Mouse (Mus musculus): ENCODE results near the gene 4930579F01Rik. TPM values are rescaled to one million over a fixed set of nuclear protein-coding genes. Genes with fewer than 3 reads are reported as not detected.

The 4930579F01Rik gene
- not detected in 2 replicates for polyA plus RNA-seq (2012; rRNA removed)

- H3K27ac ChIP-seq (ENCODE audit: insufficient read depth, low read length) = no peak within 1 kb of the TSS
- peaks cover 2% of the 10 kb centered on the region; the same call in 1 of the 2 replicates for H3K4me1 ChIP-seq (ENCODE audit: control insufficient read depth, insufficient read depth, low read length)
- H3K4me3 ChIP-seq (ENCODE audit: insufficient read depth, low read length) = no peak within 1 kb of the TSS
- no peak for TF ChIP-seq CTCF (IDR thresholded peaks at IDR 0.05; ENCODE audit: extremely low read depth, insufficient read depth, low read length)
- no peak for TF ChIP-seq POLR2A (IDR thresholded peaks at IDR 0.05; ENCODE audit: extremely low read depth, insufficient read depth, low read length)
Measured at GRCm38 (mm10) chr3:138193683-138194302, at the start of gene 4930579F01Rik. Gene 4930579F01Rik (minus strand): TSS chr3:138193825.

GRCm38 (mm10) chr3:138242933-138243332, 49.3 kb upstream of the 4930579F01Rik start:
- Histone ChIP-seq H3K4me3 (ENCODE audit: insufficient read depth, low read length) (no peak overlapping the region), H3K4me1 (ENCODE audit: control insufficient read depth, insufficient read depth, low read length) (no peaks in the 10 kb centered on the region), H3K27ac (ENCODE audit: insufficient read depth, low read length) (no peak overlapping the region)
- no peak for TF ChIP-seq POLR2A (IDR thresholded peaks at IDR 0.05; ENCODE audit: extremely low read depth, insufficient read depth, low read length)
- no peak for TF ChIP-seq CTCF (IDR thresholded peaks at IDR 0.05; ENCODE audit: extremely low read depth, insufficient read depth, low read length)

GRCm38 (mm10) chr3:138242021-138242726, 48.5 kb upstream of the 4930579F01Rik start:
- H3K4me1 ChIP-seq (ENCODE audit: control insufficient read depth, insufficient read depth, low read length) = no peaks in the 10 kb centered on the region
- H3K27ac ChIP-seq (ENCODE audit: insufficient read depth, low read length) = no peak overlapping the region
- no peak for TF ChIP-seq POLR2A (IDR thresholded peaks at IDR 0.05; ENCODE audit: extremely low read depth, insufficient read depth, low read length)
- TF ChIP-seq CTCF (IDR thresholded peaks at IDR 0.05; ENCODE audit: extremely low read depth, insufficient read depth, low read length) = no peak
- H3K4me3 ChIP-seq (ENCODE audit: insufficient read depth, low read length) = no peak overlapping the region

GRCm38 (mm10) chr3:138241371-138241770, 47.7 kb upstream of the 4930579F01Rik start:
- H3K27ac ChIP-seq (ENCODE audit: insufficient read depth, low read length) = no peak overlapping the region
- TF ChIP-seq CTCF (IDR thresholded peaks at IDR 0.05; ENCODE audit: extremely low read depth, insufficient read depth, low read length) (no peak), POLR2A (IDR thresholded peaks at IDR 0.05; ENCODE audit: extremely low read depth, insufficient read depth, low read length) (no peak)
- H3K4me3 ChIP-seq (ENCODE audit: insufficient read depth, low read length) = no peak overlapping the region

GRCm38 (mm10) chr3:138240942-138241341, 47.3 kb upstream of the 4930579F01Rik start:
- no peak for TF ChIP-seq POLR2A (IDR thresholded peaks at IDR 0.05; ENCODE audit: extremely low read depth, insufficient read depth, low read length)
- TF ChIP-seq CTCF (IDR thresholded peaks at IDR 0.05; ENCODE audit: extremely low read depth, insufficient read depth, low read length) = no peak
- no peak overlapping the region for H3K27ac ChIP-seq (ENCODE audit: insufficient read depth, low read length)
- H3K4me1 ChIP-seq (ENCODE audit: control insufficient read depth, insufficient read depth, low read length) = no peaks in the 10 kb centered on the region
- H3K4me3 ChIP-seq (ENCODE audit: insufficient read depth, low read length) = no peak overlapping the region

More at GRCm38 (mm10) chr3:138241371-138241770, 47.7 kb upstream of the 4930579F01Rik start:
- H3K4me1 ChIP-seq (ENCODE audit: control insufficient read depth, insufficient read depth, low read length) = no peaks in the 10 kb centered on the region

- Histone ChIP-seq H3K4me3 (ENCODE audit: insufficient read depth, low read length) (no peak overlapping the region), H3K4me1 (ENCODE audit: control insufficient read depth, insufficient read depth, low read length) (no peaks in the 10 kb centered on the region), H3K27ac (ENCODE audit: insufficient read depth, low read length) (no peak overlapping the region)
- TF ChIP-seq CTCF (IDR thresholded peaks at IDR 0.05; ENCODE audit: extremely low read depth, insufficient read depth, low read length) = no peak
- no peak for TF ChIP-seq POLR2A (IDR thresholded peaks at IDR 0.05; ENCODE audit: extremely low read depth, insufficient read depth, low read length)
Measured at GRCm38 (mm10) chr3:138240411-138240810, 46.8 kb upstream of the 4930579F01Rik start.

GRCm38 (mm10) chr3:138239461-138239860, 45.8 kb upstream of the 4930579F01Rik start:
- H3K27ac ChIP-seq (ENCODE audit: insufficient read depth, low read length) = no peak overlapping the region
- H3K4me3 ChIP-seq (ENCODE audit: insufficient read depth, low read length) = no peak overlapping the region
- TF ChIP-seq POLR2A (IDR thresholded peaks at IDR 0.05; ENCODE audit: extremely low read depth, insufficient read depth, low read length) = no peak
- H3K4me1 ChIP-seq (ENCODE audit: control insufficient read depth, insufficient read depth, low read length) = no peaks in the 10 kb centered on the region

GRCm38 (mm10) chr3:138238046-138238445, 44.4 kb upstream of the 4930579F01Rik start:
- TF ChIP-seq CTCF (IDR thresholded peaks at IDR 0.05; ENCODE audit: extremely low read depth, insufficient read depth, low read length) = no peak
- Histone ChIP-seq H3K27ac (ENCODE audit: insufficient read depth, low read length) (no peak overlapping the region), H3K4me3 (ENCODE audit: insufficient read depth, low read length) (no peak overlapping the region), H3K4me1 (ENCODE audit: control insufficient read depth, insufficient read depth, low read length) (no peaks in the 10 kb centered on the region)

- no peak overlapping the region for H3K4me3 ChIP-seq (ENCODE audit: insufficient read depth, low read length)
- TF ChIP-seq POLR2A (IDR thresholded peaks at IDR 0.05; ENCODE audit: extremely low read depth, insufficient read depth, low read length) (no peak), CTCF (IDR thresholded peaks at IDR 0.05; ENCODE audit: extremely low read depth, insufficient read depth, low read length) (no peak)
- no peak overlapping the region for H3K27ac ChIP-seq (ENCODE audit: insufficient read depth, low read length)
- H3K4me1 ChIP-seq (ENCODE audit: control insufficient read depth, insufficient read depth, low read length) = no peaks in the 10 kb centered on the region
Measured at GRCm38 (mm10) chr3:138236546-138237163, 43.0 kb upstream of the 4930579F01Rik start.

GRCm38 (mm10) chr3:138231531-138231930, 37.9 kb upstream of the 4930579F01Rik start:
- no peaks in the 10 kb centered on the region for H3K4me1 ChIP-seq (ENCODE audit: control insufficient read depth, insufficient read depth, low read length)
- H3K4me3 ChIP-seq (ENCODE audit: insufficient read depth, low read length) = no peak overlapping the region
- H3K27ac ChIP-seq (ENCODE audit: insufficient read depth, low read length) = no peak overlapping the region
- TF ChIP-seq POLR2A (IDR thresholded peaks at IDR 0.05; ENCODE audit: extremely low read depth, insufficient read depth, low read length) (no peak), CTCF (IDR thresholded peaks at IDR 0.05; ENCODE audit: extremely low read depth, insufficient read depth, low read length) (no peak)

Data from cortical plate, adult 2 months (tissue).